Mouse (Mus musculus): ENCODE results near the gene Hamp2.
"Not testable (repeated sequence)": the region's sequence is repeated elsewhere in the genome, so short reads cannot be mapped to it uniquely, and the experiment has no call there.

DNA sequence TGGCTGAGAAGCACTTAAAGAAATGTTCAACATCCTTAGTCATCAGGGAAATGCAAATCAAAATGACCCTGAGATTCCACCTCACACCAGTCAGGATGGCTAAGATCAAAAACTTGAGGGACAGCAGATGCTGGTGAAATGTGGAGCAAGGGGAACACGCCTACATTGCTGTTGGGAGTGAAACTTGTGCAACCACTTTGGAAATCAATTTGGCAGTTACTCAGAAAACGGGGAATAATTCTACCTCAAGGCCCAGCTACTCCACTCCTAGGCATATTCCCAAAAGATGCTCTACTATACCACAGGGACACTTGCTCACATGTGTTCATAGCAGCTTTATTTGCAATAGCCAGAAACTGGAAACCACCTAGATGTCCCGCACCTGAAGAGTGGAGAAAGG is 25.4 kb upstream of the Hamp2 start:
- not testable (repeated sequence) for TF ChIP-seq E2F4 (IDR thresholded peaks at IDR 0.05; ENCODE audit: insufficient read depth); POLR2A (IDR thresholded peaks at IDR 0.05; ENCODE audit: insufficient read length, low read depth)

All from myocyte (in vitro differentiated cells).